Mouse (Mus musculus) Patski (cell line): ENCODE measurements around the gene Nelfe. TPM values are rescaled to one million over a fixed set of nuclear protein-coding genes. Genes with fewer than 3 reads are reported as not detected.

Source experiments
- ATAC-seq: fragments of 100-300 bp; one replicate; pipeline ENCODE4 v1.8.0; 2021
- CTCF ChIA-PET: fragments of 350-600 bp; sonication (Branson Sonifier 250); formaldehyde crosslinking; loops from one replicate; lab custom pipeline; 2022; ENCODE audit warnings: inconsistent platforms; lab: Charles Lee
- POLR2A ChIA-PET: fragments of 350-600 bp; sonication (Branson Sonifier 250); formaldehyde crosslinking; loops from one replicate; lab custom pipeline; 2022; ENCODE audit warnings: antibody characterized with exemption, inconsistent platforms; lab: Charles Lee
- DNase-seq: peaks from one replicate; pipeline ENCODE4 v3.0.0-alpha.2; 2011; ENCODE audit warnings: low read depth, low spot score
- H3K27me3 ChIP-seq: fragments of 371-371 bp; one replicate; pipeline ENCODE4 v1.5.1; 2021
- CTCF ChIP-seq: fragments of 100-300 bp; IDR thresholded peaks from one replicate; pipeline ENCODE4 v1.5.1; 2021
- in situ Hi-C: fragments of 300-500 bp; cut with MboI; formaldehyde crosslinking; loops from 3 replicates; pipeline ENCODE4 v1.11.1; 2018; ENCODE audit warnings: low pct_unique_long_range_greater_than_20kb, mixed read lengths
- polyA plus RNA-seq: library from polyadenylated mRNA; unstranded; gene quantifications from one replicate; pipeline ENCODE4 v1.2.3, GENCODE M21; 2021

Nelfe gene
- polyA plus RNA-seq, 1 experiment from 2014 or later, result 73.2 TPM

DNA sequence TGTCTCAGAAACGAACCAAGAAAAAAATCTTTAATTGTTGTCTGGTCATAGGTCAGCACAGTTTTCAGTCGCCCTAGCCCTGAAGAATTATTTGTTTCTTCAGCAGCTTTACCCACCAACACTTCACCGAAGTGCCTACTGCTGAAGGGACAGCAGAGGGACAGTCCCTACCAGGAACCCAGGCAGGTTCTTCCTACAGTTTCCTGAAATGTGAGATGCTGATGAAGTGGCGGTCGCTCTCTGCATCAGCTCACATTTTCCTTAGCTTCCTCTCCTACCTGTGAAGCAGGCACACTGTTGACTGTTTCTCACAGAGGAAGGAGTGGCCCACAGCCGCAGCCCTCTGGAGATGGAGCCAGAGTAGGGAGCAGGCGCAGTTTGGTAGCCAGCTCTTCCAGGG lies 15.8 kb downstream of the Nelfe start:
- DNase-seq (no peak), ATAC-seq (no peak)
- H3K27me3 ChIP-seq, result no peaks in the 10 kb centered on the region
- ChIA-PET CTCF (interaction anchor here (1.0 kb wide), 1 partner anchor 14 kb away, joined by 3 read pairs; the partner anchor contains the start of gene Zbtb12), POLR2A (no interaction called here)
- no peak for TF ChIP-seq CTCF
- in situ Hi-C loops, result no loop called here

DNA sequence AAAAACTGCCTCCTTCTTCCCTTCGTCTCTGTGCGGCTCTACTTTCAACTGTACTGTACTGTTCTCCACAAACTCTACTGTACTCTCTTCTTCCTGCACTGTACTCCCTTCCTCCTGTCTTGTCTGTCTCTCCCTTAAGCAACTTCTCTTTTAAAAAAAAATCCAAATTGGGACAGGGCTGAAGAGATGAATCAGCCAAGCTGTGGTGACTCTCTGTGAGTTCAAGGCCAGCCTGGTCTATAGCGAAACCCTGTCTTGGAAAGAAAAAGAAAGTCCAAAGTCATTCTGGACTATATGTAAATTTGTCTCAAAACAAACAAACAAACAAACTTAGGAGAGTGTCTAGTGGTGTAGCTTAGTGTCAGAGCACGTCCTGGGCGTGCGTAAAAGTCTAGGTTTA lies 24.1 kb downstream of the Nelfe start:
- TF ChIP-seq CTCF, result no peak
- POLR2A ChIA-PET, result no interaction called here
- DNase-seq, result no peak
- ATAC-seq, result no peak
- CTCF ChIA-PET, result no interaction called here
- H3K27me3 ChIP-seq, result no peaks in the 10 kb centered on the region
- in situ Hi-C loops, result no loop called here

- POLR2A ChIA-PET, result interaction anchor here (0.7 kb wide), 1 partner anchor 18 kb away, joined by 3 read pairs; no protein-coding TSS in a partner anchor
- in situ Hi-C loops, result no loop called here
These were observed 29.2 kb downstream of the Nelfe start, which contains the start of gene Zbtb12 for GRCm38 (mm10) chr17:34879336-34879879. TSS of gene Zbtb12 (plus strand) at chr17:34879483.

GRCm38 (mm10) chr17:34881166-34881565 lies 31.0 kb downstream of the Nelfe start:
- in situ Hi-C loops, result no loop called here
- CTCF ChIA-PET, result interaction anchor here (1.2 kb wide), 1 partner anchor 9 kb away, joined by 3 read pairs; no protein-coding TSS in a partner anchor
- DNase-seq (no peak), ATAC-seq (no peak)
- H3K27me3 ChIP-seq, result no peaks in the 10 kb centered on the region
- POLR2A ChIA-PET, result interaction anchor here (0.7 to 1.1 kb wide), 3 partner anchors 11 to 157 kb away, joined by 3 to 4 read pairs (median 4); no protein-coding TSS in a partner anchor
- TF ChIP-seq CTCF, result no peak

More at GRCm38 (mm10) chr17:34879336-34879879, 29.2 kb downstream of the Nelfe start, which contains the start of gene Zbtb12:
- DNase-seq, result no peak
- no peak for TF ChIP-seq CTCF
- CTCF ChIA-PET, result interaction anchor here (1.4 to 2.5 kb wide), 2 partner anchors 13 to 23 kb away, joined by 3 to 15 read pairs; no protein-coding TSS in a partner anchor
- no peaks in the 10 kb centered on the region for H3K27me3 ChIP-seq
- ATAC-seq, result no peak

DNA sequence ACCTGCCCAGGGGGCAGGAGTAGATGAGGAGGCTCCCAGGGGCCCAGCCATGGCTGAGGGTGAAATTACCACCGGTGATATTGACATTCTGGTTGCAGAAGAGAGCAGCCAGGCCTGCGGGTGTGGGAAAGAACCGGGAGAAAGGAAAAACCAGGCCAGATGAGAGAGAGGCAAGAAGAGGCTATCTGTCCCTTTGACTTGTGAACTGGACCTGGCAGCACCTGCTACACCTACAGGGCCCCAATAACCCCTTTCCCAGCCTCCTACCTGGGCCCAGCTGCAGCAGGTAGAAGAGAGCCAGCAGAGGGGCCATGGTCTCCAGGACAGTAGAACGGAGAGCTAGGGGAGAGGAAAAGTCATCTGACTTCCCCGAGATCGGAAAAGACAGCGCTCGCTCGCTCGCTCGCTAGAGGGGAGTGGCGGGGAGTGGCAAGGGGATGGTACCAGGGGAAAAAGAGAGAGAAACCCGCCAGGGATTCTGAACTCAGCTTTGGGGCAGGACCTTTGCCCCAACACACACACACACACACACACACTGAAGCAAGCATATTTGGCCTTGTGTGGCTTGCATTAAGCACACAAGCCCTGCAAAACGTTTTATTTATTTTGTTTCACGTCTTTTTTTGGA lies 31.6 kb downstream of the Nelfe start, which contains the start of gene Gm20547:
Gene Gm20547 (minus strand): TSS at position 360 of the 628 bp plus-strand sequence.
- TF ChIP-seq CTCF, result no peak
- in situ Hi-C loops, result no loop called here
- ChIA-PET CTCF (interaction anchor here (2.2 kb wide), 1 partner anchor 25 kb away, joined by 5 read pairs; no protein-coding TSS in a partner anchor), POLR2A (interaction anchor here (0.7 to 1.1 kb wide), 2 partner anchors 12 to 16 kb away, joined by 3 to 4 read pairs; no protein-coding TSS in a partner anchor)
- H3K27me3 ChIP-seq, result no peaks in the 10 kb centered on the region
- ATAC-seq, result no peak
- no peak for DNase-seq

GRCm38 (mm10) chr17:34883332-34883731 lies 33.1 kb downstream of the Nelfe start:
- no peaks in the 10 kb centered on the region for H3K27me3 ChIP-seq
- CTCF ChIA-PET, result interaction anchor here (0.9 to 2.2 kb wide), 3 partner anchors 27 to 41 kb away, joined by 3 to 5 read pairs (median 4); no protein-coding TSS in a partner anchor
- DNase-seq, result no peak
- POLR2A ChIA-PET, result no interaction called here
- TF ChIP-seq CTCF, result no peak
- peak; percentile 49 for ATAC-seq
- in situ Hi-C loops, result no loop called here

DNA sequence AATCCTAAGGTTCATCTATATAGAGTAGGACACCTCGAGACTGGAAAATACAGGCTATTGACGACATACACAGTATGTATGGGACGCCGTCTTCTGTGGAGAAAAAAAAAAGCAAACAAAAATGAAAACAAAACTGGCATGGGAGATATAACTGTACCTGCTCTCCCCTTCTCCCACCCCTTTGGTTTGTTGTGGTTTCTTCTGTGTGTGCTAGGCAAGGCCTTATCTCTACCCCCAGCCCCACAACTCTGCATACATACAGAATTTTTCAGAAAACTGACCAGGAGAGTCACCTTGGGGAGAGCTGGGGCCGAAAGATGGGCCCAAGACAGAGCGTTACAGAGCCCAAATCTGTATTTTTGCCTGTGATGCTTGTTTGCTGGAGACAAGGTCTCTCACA lies 34.5 kb downstream of the Nelfe start:
- ChIA-PET POLR2A (interaction anchor here (1.0 kb wide), 1 partner anchor 9 kb away, joined by 4 read pairs; no protein-coding TSS in a partner anchor), CTCF (interaction anchor here (1.9 kb wide), 1 partner anchor 29 kb away, joined by 6 read pairs; no protein-coding TSS in a partner anchor)
- no peak for TF ChIP-seq CTCF
- DNase-seq, result no peak
- no peak for ATAC-seq
- no peaks in the 10 kb centered on the region for H3K27me3 ChIP-seq
- in situ Hi-C loops, result no loop called here

DNA sequence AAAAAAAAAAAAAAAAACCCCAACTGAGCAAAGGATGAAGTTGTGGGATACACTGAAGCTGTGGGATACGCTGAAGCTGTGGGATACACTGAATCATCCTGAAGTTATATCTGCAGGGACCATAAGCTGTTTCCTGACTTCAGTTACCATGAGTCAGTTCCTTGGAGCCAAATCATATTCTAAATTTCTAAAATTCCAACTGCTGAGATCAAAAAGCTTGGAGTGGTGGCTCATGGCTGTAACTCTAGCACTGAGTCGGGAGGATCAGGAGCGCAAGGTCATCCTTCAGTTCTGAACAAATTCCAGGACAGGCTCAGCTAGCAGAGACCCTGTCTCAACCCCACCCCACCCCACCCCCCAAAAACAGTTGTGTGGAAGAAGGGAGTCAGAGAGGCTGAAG lies 35.4 kb downstream of the Nelfe start:
- TF ChIP-seq CTCF, result no peak
- in situ Hi-C loops, result no loop called here
- ChIA-PET CTCF (interaction anchor here (1.9 kb wide), 1 partner anchor 30 kb away, joined by 6 read pairs; no protein-coding TSS in a partner anchor), POLR2A (interaction anchor here (0.6 kb wide), 1 partner anchor 17 kb away, joined by 4 read pairs; no protein-coding TSS in a partner anchor)
- ATAC-seq (peak; percentile 31), DNase-seq (no peak)
- H3K27me3 ChIP-seq, result no peaks in the 10 kb centered on the region

DNA sequence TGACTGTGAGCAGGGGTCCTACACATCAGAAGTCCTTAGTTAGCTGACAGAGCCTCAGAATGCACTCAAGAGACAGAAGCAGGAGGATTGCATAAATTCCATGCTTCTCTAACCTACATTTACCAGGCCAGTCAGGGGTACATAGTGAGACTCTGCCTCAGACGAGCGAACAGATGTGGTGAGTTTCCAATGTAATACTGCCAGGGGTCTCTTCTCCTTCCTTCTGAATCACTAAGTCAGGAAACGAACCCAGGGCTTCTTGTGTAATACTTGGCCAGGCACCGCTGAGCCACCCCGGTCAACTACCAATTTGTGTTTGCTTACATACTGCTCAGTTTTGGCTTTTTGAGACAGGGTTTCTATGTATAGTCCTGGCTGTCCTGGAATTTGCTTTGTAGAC lies 37.8 kb downstream of the Nelfe start:
- TF ChIP-seq CTCF, result no peak

GRCm38 (mm10) chr17:34890074-34890743 lies 40.0 kb downstream of the Nelfe start:
- CTCF ChIA-PET, result no interaction called here

More for the DNA sequence above, 37.8 kb downstream of the Nelfe start:
- ChIA-PET POLR2A (no interaction called here), CTCF (no interaction called here)
- in situ Hi-C loops, result no loop called here
- DNase-seq (no peak), ATAC-seq (no peak)
- H3K27me3 ChIP-seq, result no peaks in the 10 kb centered on the region

More at GRCm38 (mm10) chr17:34890074-34890743, 40.0 kb downstream of the Nelfe start:
- no peaks in the 10 kb centered on the region for H3K27me3 ChIP-seq
- no peak for TF ChIP-seq CTCF
- DNase-seq (no peak), ATAC-seq (no peak)
- POLR2A ChIA-PET, result no interaction called here
- in situ Hi-C loops, result loop anchor here (5.0 kb wide), 1 partner anchor 33 kb away; no protein-coding TSS in a partner anchor
